Comparison of ENCODE assay signal across 14 mouse cellular contexts in the genomic region with DNA sequence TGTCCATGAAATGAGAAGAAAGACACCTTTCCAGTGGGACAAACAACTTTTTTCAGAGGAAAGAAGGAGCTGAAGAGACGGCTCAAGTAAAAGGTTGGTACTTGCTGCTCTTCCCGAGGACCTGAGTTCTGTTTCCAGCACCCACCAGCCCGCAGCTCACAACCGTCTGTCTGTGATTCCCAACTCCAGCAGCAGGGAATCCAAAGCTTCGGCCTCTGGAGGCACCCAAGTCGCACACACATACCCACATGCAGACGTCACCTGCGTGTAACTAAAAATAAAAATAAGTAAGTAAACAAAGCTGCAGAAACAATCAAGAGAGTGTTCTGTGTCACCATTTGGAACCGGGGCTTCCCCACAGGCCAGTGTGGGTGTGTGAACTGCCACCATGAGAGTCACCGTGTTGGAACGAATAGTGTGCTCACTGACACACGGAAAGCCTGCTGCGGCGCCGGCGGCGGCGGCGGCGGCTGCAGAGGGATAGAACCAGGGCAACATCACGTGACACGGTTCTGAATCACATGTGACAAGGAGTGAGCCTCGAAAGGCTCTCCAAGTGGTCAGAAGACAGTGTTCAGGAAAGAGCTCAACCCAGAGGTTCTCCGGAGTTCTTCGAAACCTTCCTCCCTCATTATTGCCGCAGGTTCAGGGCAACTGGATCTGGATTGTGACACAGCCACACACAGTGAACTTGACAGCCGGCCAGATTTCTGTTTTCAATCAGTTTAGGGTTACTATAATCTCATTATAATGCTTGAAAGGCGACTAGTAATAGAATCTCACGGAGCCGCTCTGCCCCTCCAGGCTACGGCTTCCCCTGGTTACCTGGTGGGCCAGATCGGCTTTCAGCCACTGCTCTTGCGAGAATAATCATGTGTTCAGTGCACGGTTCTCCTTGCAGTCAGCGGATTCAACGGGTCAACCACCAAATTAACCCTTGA.
DNase-seq lines count a peak whose midpoint lies in the region; ATAC-seq and TF ChIP-seq lines count a peak whose summit lies in the region.
"Had no signal": no experiment of that assay in that cellular context is flagged by ENCODE, and none has a peak within 500 bp of the region (broad histone marks: within the 10 kb centered on the region; RNA-seq: fewer than 3 reads in every experiment).

No protein-coding gene starts in this region.

- DNase-seq in forebrain, embryonic 10.5 days (ENCODE audit: extremely low spot score, low spot score), result peak; percentile 54
- no peak for DNase-seq in forebrain, postnatal 0 days
- peak; percentile 34 for DNase-seq in midbrain, embryonic 10.5 days (ENCODE audit: low spot score)
- DNase-seq in midbrain, postnatal 0 days (ENCODE audit: low spot score), result no peak
- peak; percentile 78 for DNase-seq in embryonic facial prominence, embryonic 10.5 days (ENCODE audit: low spot score)
- DNase-seq in retina, embryonic 14.5 days (ENCODE audit: low spot score), result peak; percentile 31
- no peak for DNase-seq in lung, postnatal 36 days
- DNase-seq: lung, postnatal 4 days; right cerebral cortex, postnatal 4 days; thymus, postnatal 25 days had no signal

- H3K27ac ChIP-seq in forebrain, embryonic 10.5 days, result peak overlapping the region; percentile 57
- no peak overlapping the region for H3K27ac ChIP-seq in forebrain, postnatal 0 days (ENCODE audit: low read depth, low read length)
- peak overlapping the region; percentile 35 for H3K27ac ChIP-seq in midbrain, embryonic 10.5 days (replicated peaks)
- no peak overlapping the region for H3K27ac ChIP-seq in midbrain, postnatal 0 days (ENCODE audit: low read depth, low read length)
- H3K27ac ChIP-seq in embryonic facial prominence, embryonic 10.5 days (replicated peaks), result no peak overlapping the region
- H3K27ac ChIP-seq: heart, embryonic 15.5 days; hindbrain, embryonic 15.5 days; liver, embryonic 14.5 days had no signal

- H3K4me3 ChIP-seq in forebrain, embryonic 10.5 days, result no peak overlapping the region
- no peak overlapping the region for H3K4me3 ChIP-seq in forebrain, postnatal 0 days (ENCODE audit: low read depth, low read length)
- H3K4me3 ChIP-seq in midbrain, embryonic 10.5 days, result no peak overlapping the region
- H3K4me3 ChIP-seq in midbrain, postnatal 0 days (ENCODE audit: low read depth, low read length), result no peak overlapping the region
- no peak overlapping the region for H3K4me3 ChIP-seq in embryonic facial prominence, embryonic 10.5 days
- H3K4me3 ChIP-seq: heart, embryonic 15.5 days; hindbrain, embryonic 15.5 days had no signal

- no peak overlapping the region for H3K9ac ChIP-seq in forebrain, postnatal 0 days
- no peak overlapping the region for H3K9ac ChIP-seq in midbrain, postnatal 0 days (replicated peaks; ENCODE audit: low read length, poor library complexity, severe bottlenecking)
- H3K9ac ChIP-seq: heart, embryonic 15.5 days; hindbrain, embryonic 15.5 days; liver, embryonic 14.5 days had no signal

- ATAC-seq in forebrain, postnatal 0 days, result no peak
- ATAC-seq in midbrain, postnatal 0 days (ENCODE audit: low FRiP score), result no peak
- no peak for ATAC-seq in frontal cortex, adult (ENCODE audit: low TSS enrichment)

- H3K36me3 ChIP-seq in forebrain, embryonic 10.5 days (replicated peaks), result no peaks in the 10 kb centered on the region
- H3K36me3 ChIP-seq in forebrain, postnatal 0 days (ENCODE audit: insufficient read depth), result no peaks in the 10 kb centered on the region
- H3K36me3 ChIP-seq in midbrain, embryonic 10.5 days, result no peaks in the 10 kb centered on the region
- no peaks in the 10 kb centered on the region for H3K36me3 ChIP-seq in midbrain, postnatal 0 days (ENCODE audit: insufficient read depth, low read length)
- H3K36me3 ChIP-seq in embryonic facial prominence, embryonic 10.5 days (replicated peaks), result no peaks in the 10 kb centered on the region
- H3K36me3 ChIP-seq: heart, embryonic 15.5 days; hindbrain, embryonic 15.5 days had no signal

- TF ChIP-seq CTCF in forebrain, postnatal 0 days (IDR thresholded peaks at IDR 0.05; ENCODE audit: low read depth), result no peak
- no peak for TF ChIP-seq CTCF in midbrain, postnatal 0 days (IDR thresholded peaks at IDR 0.05)

- H3K4me1 ChIP-seq in forebrain, embryonic 10.5 days, result peaks cover 47% of the 10 kb centered on the region
- no peaks in the 10 kb centered on the region for H3K4me1 ChIP-seq in forebrain, postnatal 0 days (ENCODE audit: insufficient read depth)
- H3K4me1 ChIP-seq in midbrain, embryonic 10.5 days, result peaks cover 32% of the 10 kb centered on the region
- no peaks in the 10 kb centered on the region for H3K4me1 ChIP-seq in midbrain, postnatal 0 days (ENCODE audit: insufficient read depth, low read length)
- H3K4me1 ChIP-seq in embryonic facial prominence, embryonic 10.5 days, result peaks cover 19% of the 10 kb centered on the region
- H3K4me1 ChIP-seq: heart, embryonic 15.5 days; hindbrain, embryonic 15.5 days had no signal

- no peaks in the 10 kb centered on the region for H3K9me3 ChIP-seq in forebrain, embryonic 10.5 days
- H3K9me3 ChIP-seq in forebrain, postnatal 0 days (ENCODE audit: low read length), result no peaks in the 10 kb centered on the region
- H3K9me3 ChIP-seq in midbrain, embryonic 10.5 days (replicated peaks), result no peaks in the 10 kb centered on the region
- no peaks in the 10 kb centered on the region for H3K9me3 ChIP-seq in midbrain, postnatal 0 days (ENCODE audit: low read length)
- no peaks in the 10 kb centered on the region for H3K9me3 ChIP-seq in embryonic facial prominence, embryonic 10.5 days
- H3K9me3 ChIP-seq: heart, embryonic 15.5 days; hindbrain, embryonic 15.5 days had no signal

- no peak overlapping the region for H3K4me2 ChIP-seq in forebrain, postnatal 0 days (ENCODE audit: low read depth)
- H3K4me2 ChIP-seq in midbrain, postnatal 0 days (ENCODE audit: low read depth, low read length, poor library complexity, severe bottlenecking), result no peak overlapping the region
- H3K4me2 ChIP-seq: heart, embryonic 15.5 days; hindbrain, embryonic 15.5 days had no signal

- WGBS in forebrain, embryonic 10.5 days, result 62% methylated on average over 36 of the region's 36 CpGs
- 66% methylated on average over 36 of the region's 36 CpGs for WGBS in forebrain, postnatal 0 days
- 77% methylated on average over 36 of the region's 36 CpGs for WGBS in midbrain, embryonic 10.5 days
- whole genome bisulfite sequencing in midbrain, postnatal 0 days, result 67% methylated on average over 36 of the region's 36 CpGs
- 63% methylated on average over 36 of the region's 36 CpGs for WGBS in embryonic facial prominence, embryonic 10.5 days

- peaks cover 95% of the 10 kb centered on the region for H3K27me3 ChIP-seq in forebrain, embryonic 10.5 days (ENCODE audit: poor library complexity, severe bottlenecking)
- no peaks in the 10 kb centered on the region for H3K27me3 ChIP-seq in forebrain, postnatal 0 days (ENCODE audit: insufficient read depth, low read length)
- peaks cover 72% of the 10 kb centered on the region for H3K27me3 ChIP-seq in midbrain, embryonic 10.5 days (ENCODE audit: low read depth, poor library complexity, severe bottlenecking)
- H3K27me3 ChIP-seq in midbrain, postnatal 0 days (ENCODE audit: insufficient read depth, low read length), result no peaks in the 10 kb centered on the region; the same call in 1 of the 2 replicates
- H3K27me3 ChIP-seq in embryonic facial prominence, embryonic 10.5 days (replicated peaks; ENCODE audit: low read depth, poor library complexity, severe bottlenecking), result peaks cover 92% of the 10 kb centered on the region

Comparison
In these comparisons a context has a peak if more than half of its experiments do, and no peak if none do; other contexts are left out.
1. DNase-seq: peak in forebrain, embryonic 10.5 days (single experiment), midbrain, embryonic 10.5 days (single experiment), embryonic facial prominence, embryonic 10.5 days (single experiment) and retina, embryonic 14.5 days (single experiment); none in forebrain, postnatal 0 days (single experiment), midbrain, postnatal 0 days (single experiment) and lung, postnatal 36 days (single experiment).
2. H3K27ac ChIP-seq: peak in forebrain, embryonic 10.5 days (single experiment) and midbrain, embryonic 10.5 days (single experiment); none in forebrain, postnatal 0 days (single experiment), midbrain, postnatal 0 days (single experiment) and embryonic facial prominence, embryonic 10.5 days (single experiment).